Mouse (Mus musculus) testis, adult 2 months (tissue): ENCODE data around the gene Pbld1. TPM values are rescaled to one million over a fixed set of nuclear protein-coding genes. Genes with fewer than 3 reads are reported as not detected.

ENCODE experiments used
- H3K27ac ChIP-seq: fragments of 200-500 bp; 2 replicates; pipeline ENCODE4 v1.5.1; 2012; ENCODE audit warnings: low read depth, low read length; ENCODE audit not compliant: control insufficient read depth, insufficient read depth
- H3K27me3 ChIP-seq: fragments of 200-500 bp; 2 replicates; pipeline ENCODE4 v1.6.1; 2012; ENCODE audit warnings: mild to moderate bottlenecking, low read length, moderate library complexity; ENCODE audit not compliant: control insufficient read depth, insufficient read depth
- H3K36me3 ChIP-seq: fragments of 200-500 bp; 2 replicates; pipeline ENCODE4 v1.6.1; 2012; ENCODE audit warnings: mild to moderate bottlenecking, low read length; ENCODE audit not compliant: control insufficient read depth, insufficient read depth
- H3K4me1 ChIP-seq: fragments of 200-500 bp; 2 replicates; pipeline ENCODE4 v1.6.1; 2012; ENCODE audit warnings: low read length; ENCODE audit not compliant: control insufficient read depth, insufficient read depth
- H3K4me3 ChIP-seq: fragments of 200-500 bp; 2 replicates; pipeline ENCODE4 v1.5.1; 2012; ENCODE audit warnings: low read depth, mild to moderate bottlenecking, low read length, moderate library complexity, mixed read lengths; ENCODE audit not compliant: control insufficient read depth
- CTCF ChIP-seq: fragments of 200-500 bp; IDR thresholded peaks from 2 replicates; pipeline ENCODE4 v1.5.1; 2012; ENCODE audit warnings: low read depth, mild to moderate bottlenecking, inconsistent platforms, low read length, moderate library complexity; ENCODE audit not compliant: control insufficient read depth, insufficient read depth, insufficient replicate concordance
- POLR2A ChIP-seq: fragments of 200-500 bp; IDR thresholded peaks from 2 replicates; pipeline ENCODE4 v1.6.1; 2012; ENCODE audit warnings: low read depth, mild to moderate bottlenecking, inconsistent platforms, low read length, moderate library complexity; ENCODE audit not compliant: control insufficient read depth
- polyA plus RNA-seq: library from polyadenylated mRNA; depleted of rRNA; stranded (reverse); fragments of >200 nt; gene quantifications from 2 replicates; pipeline ENCODE4 v1.2.3, GENCODE M21; 2012

Pbld1 gene
- polyA plus RNA-seq, 1 experiment, result 0.53 TPM

- Histone ChIP-seq H3K27me3 (no peaks in the 10 kb centered on the region), H3K4me1 (peaks cover 11% of the 10 kb centered on the region)
- TF ChIP-seq CTCF (no peak), POLR2A (no peak)
Measured at GRCm38 (mm10) chr10:63098191-63098590, 38.2 kb downstream of the Pbld1 start.

GRCm38 (mm10) chr10:63099521-63099920 lies 39.6 kb downstream of the Pbld1 start, which contains the start of gene Atoh7:
Gene Atoh7 (plus strand): TSS chr10:63099651.
- Histone ChIP-seq H3K27me3 (no peaks in the 10 kb centered on the region), H3K27ac (no peak within 1 kb of the TSS), H3K36me3 (no peaks in the 10 kb centered on the region), H3K4me1 (peaks cover 11% of the 10 kb centered on the region), H3K4me3 (peak within 1 kb of the TSS; percentile 11)
- TF ChIP-seq CTCF, result no peak
- TF ChIP-seq POLR2A, result no peak

More at GRCm38 (mm10) chr10:63098191-63098590, 38.2 kb downstream of the Pbld1 start:
- no peak overlapping the region for H3K4me3 ChIP-seq
- no peaks in the 10 kb centered on the region for H3K36me3 ChIP-seq
- no peak overlapping the region for H3K27ac ChIP-seq

GRCm38 (mm10) chr10:63099941-63100562 lies 40.1 kb downstream of the Pbld1 start:
- Histone ChIP-seq H3K27ac (no peak overlapping the region), H3K4me3 (peak overlapping the region; percentile 11), H3K36me3 (no peaks in the 10 kb centered on the region), H3K27me3 (no peaks in the 10 kb centered on the region), H3K4me1 (peaks cover 11% of the 10 kb centered on the region)
- TF ChIP-seq POLR2A (no peak), CTCF (no peak)

GRCm38 (mm10) chr10:63100657-63101056 lies 40.7 kb downstream of the Pbld1 start:
- TF ChIP-seq POLR2A, result no peak
- no peak for TF ChIP-seq CTCF
- no peaks in the 10 kb centered on the region for H3K27me3 ChIP-seq
- no peaks in the 10 kb centered on the region for H3K36me3 ChIP-seq
- peaks cover 11% of the 10 kb centered on the region for H3K4me1 ChIP-seq
- H3K27ac ChIP-seq, result no peak overlapping the region
- no peak overlapping the region for H3K4me3 ChIP-seq

- Histone ChIP-seq H3K4me3 (no peak overlapping the region), H3K27ac (no peak overlapping the region), H3K36me3 (no peaks in the 10 kb centered on the region), H3K4me1 (peaks cover 7% of the 10 kb centered on the region), H3K27me3 (no peaks in the 10 kb centered on the region)
- TF ChIP-seq POLR2A (no peak), CTCF (no peak)
Measured at GRCm38 (mm10) chr10:63113027-63113604, 53.2 kb downstream of the Pbld1 start.

- H3K27ac ChIP-seq, result no peak overlapping the region
- TF ChIP-seq POLR2A (no peak), CTCF (no peak)
- no peaks in the 10 kb centered on the region for H3K27me3 ChIP-seq
- H3K4me1 ChIP-seq, result peaks cover 7% of the 10 kb centered on the region
- H3K4me3 ChIP-seq, result no peak overlapping the region
- no peaks in the 10 kb centered on the region for H3K36me3 ChIP-seq
Measured at GRCm38 (mm10) chr10:63113716-63114360, 53.9 kb downstream of the Pbld1 start.

GRCm38 (mm10) chr10:63115881-63116280 lies 55.9 kb downstream of the Pbld1 start:
- Histone ChIP-seq H3K36me3 (no peaks in the 10 kb centered on the region), H3K4me1 (peaks cover 7% of the 10 kb centered on the region), H3K27ac (no peak overlapping the region), H3K4me3 (peak overlapping the region; percentile 59), H3K27me3 (no peaks in the 10 kb centered on the region)
- TF ChIP-seq CTCF, result no peak
- no peak for TF ChIP-seq POLR2A
